Comparison of ENCODE assay signal across 7 mouse cellular contexts in genomic region chr15:79435191-79435671, GRCm38 (mm10). TPM values are rescaled to one million over a fixed set of nuclear protein-coding genes. Genes with fewer than 3 reads are reported as not detected.
DNase-seq lines count a peak whose midpoint lies in the region; ATAC-seq lines count a peak whose summit lies in the region.

No protein-coding gene starts in this region.

- no peak overlapping the region for H3K9ac ChIP-seq in hindbrain, embryonic 15.5 days
- no peak overlapping the region for H3K9ac ChIP-seq in lung, embryonic 15.5 days

- ATAC-seq in hindbrain, embryonic 15.5 days (ENCODE audit: low FRiP score, low read depth), result no peak
- peak; percentile 32; the same call in 1 of the 2 replicates for ATAC-seq in lung, embryonic 15.5 days (ENCODE audit: borderline replicate concordance, extremely low read depth, low FRiP score, low TSS enrichment)
- no peak for ATAC-seq in erythroblast, adult 5-6 weeks (replicated peaks; ENCODE audit: low FRiP score, poor library complexity, severe bottlenecking)

- H3K4me3 ChIP-seq in brown adipose tissue, adult 24 weeks (ENCODE audit: insufficient read depth, low read depth, low read length), result no peak overlapping the region
- H3K4me3 ChIP-seq in hindbrain, embryonic 15.5 days, result no peak overlapping the region
- H3K4me3 ChIP-seq in lung, embryonic 15.5 days, result no peak overlapping the region

- 17% methylated on average over 7 of the region's 7 CpGs for whole genome bisulfite sequencing in hindbrain, embryonic 15.5 days
- WGBS in lung, embryonic 15.5 days, result 29% methylated on average over 7 of the region's 7 CpGs

- peak; percentile 61 for DNase-seq in retina, postnatal 1 day
- DNase-seq in retina, embryonic 14.5 days (ENCODE audit: low spot score), result no peak
- DNase-seq in spleen, postnatal 10 days (ENCODE audit: low spot score in 2 of 2), result no peak

- H3K27me3 ChIP-seq in hindbrain, embryonic 15.5 days, result no peaks in the 10 kb centered on the region
- no peaks in the 10 kb centered on the region for H3K27me3 ChIP-seq in lung, embryonic 15.5 days

- no peaks in the 10 kb centered on the region for H3K9me3 ChIP-seq in hindbrain, embryonic 15.5 days
- no peaks in the 10 kb centered on the region for H3K9me3 ChIP-seq in lung, embryonic 15.5 days

- H3K27ac ChIP-seq in brown adipose tissue, adult 24 weeks (replicated peaks; ENCODE audit: low read depth, low read length), result peak overlapping the region; percentile 51
- peak overlapping the region; percentile 31; the same call in 1 of the 2 replicates for H3K27ac ChIP-seq in hindbrain, embryonic 15.5 days (replicated peaks)
- peak overlapping the region; percentile 54 for H3K27ac ChIP-seq in lung, embryonic 15.5 days

- H3K4me1 ChIP-seq in brown adipose tissue, adult 24 weeks (ENCODE audit: control insufficient read depth, insufficient read depth, insufficient read length, low read length), result peaks cover 67% of the 10 kb centered on the region
- H3K4me1 ChIP-seq in hindbrain, embryonic 15.5 days (replicated peaks), result peaks cover 70% of the 10 kb centered on the region
- peaks cover 77% of the 10 kb centered on the region for H3K4me1 ChIP-seq in lung, embryonic 15.5 days

- peaks cover 36% of the 10 kb centered on the region for H3K36me3 ChIP-seq in hindbrain, embryonic 15.5 days
- peaks cover 56% of the 10 kb centered on the region for H3K36me3 ChIP-seq in lung, embryonic 15.5 days

- no peak overlapping the region; the same call in 1 of the 2 replicates for H3K4me2 ChIP-seq in hindbrain, embryonic 15.5 days
- H3K4me2 ChIP-seq in lung, embryonic 15.5 days, result no peak overlapping the region

RNA-seq across cellular contexts. Expression of gene Csnk1e, which starts 20.1 kb away (rescaled TPM):
- 17.4 and 24.8 TPM in 2 replicates for polyA plus RNA-seq in brown adipose tissue, adult 24 weeks (2012; ENCODE audit: insufficient read depth, insufficient read length, missing spikeins)
- polyA plus RNA-seq in hindbrain, embryonic 15.5 days (2015; fragmentation: Nextera tagmentation; extraction: Ambion mirVana), result 229 and 234 TPM in 2 replicates
- polyA plus RNA-seq in lung, embryonic 15.5 days (2015; fragmentation: Nextera tagmentation; extraction: Ambion mirVana), result 97.2 and 99.0 TPM in 2 replicates
- total RNA-seq in erythroblast, adult 5-6 weeks (2015; ENCODE audit: low replicate concordance), result 13.2 and 14.6 TPM in 2 replicates
- 3.9 and 16.3 TPM in 2 replicates for total RNA-seq in erythroblast, adult 5-6 weeks (2017; ENCODE audit: low replicate concordance)

RNA-seq across cellular contexts. Expression of gene Tmem184b, which starts 31.9 kb away (rescaled TPM):
- polyA plus RNA-seq in brown adipose tissue, adult 24 weeks (2012; ENCODE audit: insufficient read depth, insufficient read length, missing spikeins), result 60.3 and 71.0 TPM in 2 replicates
- polyA plus RNA-seq in hindbrain, embryonic 15.5 days (2015; fragmentation: Nextera tagmentation; extraction: Ambion mirVana), result 45.7 and 51.6 TPM in 2 replicates
- 76.4 and 76.5 TPM in 2 replicates for polyA plus RNA-seq in lung, embryonic 15.5 days (2015; fragmentation: Nextera tagmentation; extraction: Ambion mirVana)
- total RNA-seq in erythroblast, adult 5-6 weeks (2015; ENCODE audit: low replicate concordance), result 4.8 and 5.2 TPM in 2 replicates
- 2.6 and 9.4 TPM in 2 replicates for total RNA-seq in erythroblast, adult 5-6 weeks (2017; ENCODE audit: low replicate concordance)
